22 mouse cellular contexts compared by ENCODE assay signal in genomic region chr14:27076522-27076920, GRCm38 (mm10). TPM values are rescaled to one million over a fixed set of nuclear protein-coding genes. Genes with fewer than 3 reads are reported as not detected.
DNase-seq lines count a peak whose midpoint lies in the region; ATAC-seq and TF ChIP-seq lines count a peak whose summit lies in the region.
"Had no signal": no experiment of that assay in that cellular context is flagged by ENCODE, and none has a peak within 500 bp of the region (broad histone marks: within the 10 kb centered on the region; RNA-seq: fewer than 3 reads in every experiment).

No protein-coding gene starts in this region.

- ATAC-seq in intestine, embryonic 16.5 days, result no peak
- no peak for ATAC-seq in intestine, embryonic 15.5 days
- peak; percentile 74 for ATAC-seq in heart, embryonic 15.5 days (replicated peaks; ENCODE audit: insufficient number of reproducible peaks, insufficient read depth, low FRiP score, low read depth)
- no peak for ATAC-seq in limb, embryonic 14.5 days (ENCODE audit: low FRiP score, low read depth)
- no peak for ATAC-seq in forebrain, embryonic 14.5 days
- ATAC-seq in midbrain, embryonic 14.5 days (ENCODE audit: low FRiP score, low TSS enrichment), result no peak
- ATAC-seq: CD4-positive, CD25-positive, alpha-beta regulatory T cell, adult 4 months had no signal

- 0 out of 2 replicates have a peak overlapping the region, but pooled peaks have one; percentile 10 for H3K27ac ChIP-seq in intestine, embryonic 16.5 days (ENCODE audit: low read length)
- no peak overlapping the region for H3K27ac ChIP-seq in intestine, embryonic 15.5 days
- H3K27ac ChIP-seq in embryonic facial prominence, embryonic 10.5 days (replicated peaks), result peak overlapping the region; percentile 49
- peak overlapping the region; percentile 76 for H3K27ac ChIP-seq in heart, embryonic 15.5 days
- H3K27ac ChIP-seq in limb, embryonic 14.5 days (replicated peaks; ENCODE audit: low read depth, low read length), result peak overlapping the region; percentile 39; the same call in 1 of the 2 replicates
- H3K27ac ChIP-seq in forebrain, embryonic 14.5 days (ENCODE audit: low read depth, low read length), result no peak overlapping the region
- no peak overlapping the region for H3K27ac ChIP-seq in midbrain, embryonic 14.5 days (replicated peaks; ENCODE audit: low read depth, low read length)
- H3K27ac ChIP-seq: forebrain, embryonic 15.5 days; hindbrain, embryonic 12.5 days; lung, embryonic 15.5 days had no signal

- WGBS in intestine, embryonic 16.5 days, result 61% methylated on average over 2 of the region's 2 CpGs
- 58% methylated on average over 2 of the region's 2 CpGs for WGBS in intestine, embryonic 15.5 days
- 83% methylated on average over 2 of the region's 2 CpGs for WGBS in embryonic facial prominence, embryonic 10.5 days
- WGBS in heart, embryonic 15.5 days, result 24% methylated on average over 2 of the region's 2 CpGs
- WGBS in limb, embryonic 14.5 days, result 58% methylated on average over 2 of the region's 2 CpGs
- whole genome bisulfite sequencing in forebrain, embryonic 14.5 days, result 92% methylated on average over 2 of the region's 2 CpGs
- 97% methylated on average over 2 of the region's 2 CpGs for WGBS in midbrain, embryonic 14.5 days

- no peak overlapping the region for H3K9ac ChIP-seq in intestine, embryonic 16.5 days (ENCODE audit: low read depth, low read length)
- no peak overlapping the region for H3K9ac ChIP-seq in intestine, embryonic 15.5 days
- no peak overlapping the region for H3K9ac ChIP-seq in heart, embryonic 15.5 days
- no peak overlapping the region for H3K9ac ChIP-seq in limb, embryonic 14.5 days (ENCODE audit: low read depth, low read length, severe bottlenecking)
- H3K9ac ChIP-seq in forebrain, embryonic 14.5 days (ENCODE audit: low read length), result no peak overlapping the region
- no peak overlapping the region for H3K9ac ChIP-seq in midbrain, embryonic 14.5 days (replicated peaks; ENCODE audit: low read length)
- H3K9ac ChIP-seq: forebrain, embryonic 15.5 days; hindbrain, embryonic 12.5 days; lung, embryonic 15.5 days had no signal

- H3K9me3 ChIP-seq in intestine, embryonic 16.5 days (ENCODE audit: control insufficient read depth, low read length), result no peaks in the 10 kb centered on the region
- H3K9me3 ChIP-seq in intestine, embryonic 15.5 days, result no peaks in the 10 kb centered on the region
- no peaks in the 10 kb centered on the region for H3K9me3 ChIP-seq in embryonic facial prominence, embryonic 10.5 days
- H3K9me3 ChIP-seq in heart, embryonic 15.5 days (replicated peaks), result no peaks in the 10 kb centered on the region
- H3K9me3 ChIP-seq in limb, embryonic 14.5 days (ENCODE audit: control insufficient read depth, low read length), result no peaks in the 10 kb centered on the region
- no peaks in the 10 kb centered on the region for H3K9me3 ChIP-seq in forebrain, embryonic 14.5 days (replicated peaks; ENCODE audit: control insufficient read depth, low read length)
- H3K9me3 ChIP-seq in midbrain, embryonic 14.5 days (ENCODE audit: control insufficient read depth, low read length), result no peaks in the 10 kb centered on the region
- H3K9me3 ChIP-seq: forebrain, embryonic 15.5 days; hindbrain, embryonic 12.5 days; lung, embryonic 15.5 days had no signal

- peaks cover 31% of the 10 kb centered on the region for H3K4me1 ChIP-seq in intestine, embryonic 16.5 days (ENCODE audit: control insufficient read depth, insufficient read depth, low read length)
- H3K4me1 ChIP-seq in intestine, embryonic 15.5 days (replicated peaks), result peaks cover 24% of the 10 kb centered on the region
- peaks cover 71% of the 10 kb centered on the region for H3K4me1 ChIP-seq in embryonic facial prominence, embryonic 10.5 days
- H3K4me1 ChIP-seq in heart, embryonic 15.5 days (replicated peaks), result peaks cover 53% of the 10 kb centered on the region
- H3K4me1 ChIP-seq in limb, embryonic 14.5 days (ENCODE audit: control insufficient read depth, insufficient read depth, low read length), result peaks cover 53% of the 10 kb centered on the region
- H3K4me1 ChIP-seq in forebrain, embryonic 14.5 days (ENCODE audit: control insufficient read depth, insufficient read depth, low read length), result peaks cover 9% of the 10 kb centered on the region
- peaks cover 8% of the 10 kb centered on the region for H3K4me1 ChIP-seq in midbrain, embryonic 14.5 days (ENCODE audit: control insufficient read depth, insufficient read depth, low read length)

- no peak overlapping the region for H3K4me2 ChIP-seq in intestine, embryonic 16.5 days (ENCODE audit: low read depth, low read length)
- no peak overlapping the region for H3K4me2 ChIP-seq in intestine, embryonic 15.5 days (replicated peaks)
- no peak overlapping the region for H3K4me2 ChIP-seq in heart, embryonic 15.5 days
- H3K4me2 ChIP-seq in limb, embryonic 14.5 days (replicated peaks; ENCODE audit: low read depth, low read length, severe bottlenecking), result no peak overlapping the region
- H3K4me2 ChIP-seq in forebrain, embryonic 14.5 days (ENCODE audit: low read length), result no peak overlapping the region
- no peak overlapping the region for H3K4me2 ChIP-seq in midbrain, embryonic 14.5 days (ENCODE audit: low read length)
- H3K4me2 ChIP-seq: forebrain, embryonic 15.5 days; hindbrain, embryonic 12.5 days; lung, embryonic 15.5 days had no signal

- no peaks in the 10 kb centered on the region for H3K36me3 ChIP-seq in intestine, embryonic 16.5 days (ENCODE audit: control insufficient read depth, insufficient read depth, low read length)
- no peaks in the 10 kb centered on the region for H3K36me3 ChIP-seq in intestine, embryonic 15.5 days
- H3K36me3 ChIP-seq in embryonic facial prominence, embryonic 10.5 days (replicated peaks), result peaks cover 41% of the 10 kb centered on the region
- H3K36me3 ChIP-seq in heart, embryonic 15.5 days, result no peaks in the 10 kb centered on the region
- H3K36me3 ChIP-seq in limb, embryonic 14.5 days (ENCODE audit: control insufficient read depth, insufficient read depth, low read length), result peaks cover 11% of the 10 kb centered on the region
- H3K36me3 ChIP-seq in forebrain, embryonic 14.5 days (ENCODE audit: control insufficient read depth, insufficient read depth, low read length), result no peaks in the 10 kb centered on the region
- no peaks in the 10 kb centered on the region for H3K36me3 ChIP-seq in midbrain, embryonic 14.5 days (ENCODE audit: control insufficient read depth, insufficient read depth, low read length)
- H3K36me3 ChIP-seq: forebrain, embryonic 15.5 days; hindbrain, embryonic 12.5 days; lung, embryonic 15.5 days had no signal

- H3K27me3 ChIP-seq in intestine, embryonic 16.5 days (replicated peaks; ENCODE audit: control insufficient read depth, insufficient read depth, low read length), result no peaks in the 10 kb centered on the region
- no peaks in the 10 kb centered on the region for H3K27me3 ChIP-seq in intestine, embryonic 15.5 days (replicated peaks)
- H3K27me3 ChIP-seq in embryonic facial prominence, embryonic 10.5 days (replicated peaks; ENCODE audit: low read depth, poor library complexity, severe bottlenecking), result no peaks in the 10 kb centered on the region
- no peaks in the 10 kb centered on the region for H3K27me3 ChIP-seq in heart, embryonic 15.5 days
- no peaks in the 10 kb centered on the region for H3K27me3 ChIP-seq in limb, embryonic 14.5 days (ENCODE audit: control insufficient read depth, insufficient read depth, low read length)
- no peaks in the 10 kb centered on the region for H3K27me3 ChIP-seq in forebrain, embryonic 14.5 days (replicated peaks; ENCODE audit: control insufficient read depth, insufficient read depth, low read length)
- H3K27me3 ChIP-seq in midbrain, embryonic 14.5 days (ENCODE audit: control insufficient read depth, insufficient read depth, low read length), result no peaks in the 10 kb centered on the region
- H3K27me3 ChIP-seq: forebrain, embryonic 15.5 days; hindbrain, embryonic 12.5 days; lung, embryonic 15.5 days had no signal

- H3K4me3 ChIP-seq in intestine, embryonic 16.5 days (ENCODE audit: low read length), result no peak overlapping the region
- H3K4me3 ChIP-seq in intestine, embryonic 15.5 days (replicated peaks), result no peak overlapping the region
- H3K4me3 ChIP-seq in embryonic facial prominence, embryonic 10.5 days, result no peak overlapping the region
- H3K4me3 ChIP-seq in heart, embryonic 15.5 days, result no peak overlapping the region
- no peak overlapping the region for H3K4me3 ChIP-seq in limb, embryonic 14.5 days (replicated peaks; ENCODE audit: low read length)
- H3K4me3 ChIP-seq in forebrain, embryonic 14.5 days (ENCODE audit: low read depth, low read length), result no peak overlapping the region
- H3K4me3 ChIP-seq in midbrain, embryonic 14.5 days (replicated peaks; ENCODE audit: low read depth, low read length), result no peak overlapping the region
- H3K4me3 ChIP-seq: forebrain, embryonic 15.5 days; hindbrain, embryonic 12.5 days; lung, embryonic 15.5 days had no signal

- TF ChIP-seq POLR2A in limb, embryonic 14.5 days (IDR thresholded peaks at IDR 0.05; ENCODE audit: borderline replicate concordance, extremely low read depth, insufficient read depth, insufficient read length), result no peak

- DNase-seq in embryonic facial prominence, embryonic 10.5 days (ENCODE audit: low spot score), result no peak
- DNase-seq in limb, embryonic 14.5 days (ENCODE audit: low spot score), result no peak
- no peak for DNase-seq in forebrain, embryonic 14.5 days (ENCODE audit: low spot score)
- DNase-seq in layer of hippocampus, adult 9-11 months, result no peak
- no peak for DNase-seq in midbrain, embryonic 14.5 days
- DNase-seq: adrenal gland, postnatal 25 days; cerebellum, adult 9-10 months; gastrocnemius, postnatal 25 days; kidney, adult 11 months; kidney, postnatal 4 days; layer of hippocampus, postnatal 36 days; liver; right cerebral cortex, adult 18-20 months; spleen, adult 18-20 months; thymus, postnatal 4 days had no signal

RNA-seq across cellular contexts. Expression of gene Il17rd, which starts 37.8 kb away (rescaled TPM):
- 1.4 and 1.5 TPM in 2 replicates for polyA plus RNA-seq in intestine, embryonic 16.5 days (2015; fragmentation: Nextera tagmentation; extraction: Ambion mirVana)
- polyA plus RNA-seq in intestine, embryonic 15.5 days (2015; fragmentation: Nextera tagmentation; extraction: Ambion mirVana), result 1.9 and 2.4 TPM in 2 replicates
- polyA plus RNA-seq in embryonic facial prominence, embryonic 10.5 days (2016; fragmentation: Nextera tagmentation; extraction: Ambion mirVana), result 9.6 and 10.1 TPM in 2 replicates
- 1.1 and 1.2 TPM in 2 replicates for polyA plus RNA-seq in heart, embryonic 15.5 days (2015; fragmentation: Nextera tagmentation; extraction: Ambion mirVana)
- polyA plus RNA-seq in limb, embryonic 14.5 days (2012; rRNA removed), result 15.4 and 19.1 TPM in 2 replicates
- polyA plus RNA-seq in limb, embryonic 14.5 days (2014; fragmentation: Nextera tagmentation; extraction: Ambion mirVana), result 6.0 and 9.3 TPM in 2 replicates
- polyA plus RNA-seq in forebrain, embryonic 14.5 days (2014; fragmentation: Nextera tagmentation; extraction: Ambion mirVana), result 1.3 and 1.9 TPM in 2 replicates
- 2.9 and 3.0 TPM in 2 replicates for polyA plus RNA-seq in midbrain, embryonic 14.5 days (2014; fragmentation: Nextera tagmentation; extraction: Ambion mirVana)

RNA-seq across cellular contexts. Expression of gene Arhgef3, which starts 38.2 kb away (rescaled TPM):
- 12.0 and 13.0 TPM in 2 replicates for polyA plus RNA-seq in intestine, embryonic 16.5 days (2015; fragmentation: Nextera tagmentation; extraction: Ambion mirVana)
- 12.7 and 13.9 TPM in 2 replicates for polyA plus RNA-seq in intestine, embryonic 15.5 days (2015; fragmentation: Nextera tagmentation; extraction: Ambion mirVana)
- polyA plus RNA-seq in embryonic facial prominence, embryonic 10.5 days (2016; fragmentation: Nextera tagmentation; extraction: Ambion mirVana), result 3.8 and 4.0 TPM in 2 replicates
- polyA plus RNA-seq in heart, embryonic 15.5 days (2015; fragmentation: Nextera tagmentation; extraction: Ambion mirVana), result 14.7 and 15.4 TPM in 2 replicates
- polyA plus RNA-seq in limb, embryonic 14.5 days (2012; rRNA removed), result 14.3 and 14.8 TPM in 2 replicates
- polyA plus RNA-seq in limb, embryonic 14.5 days (2014; fragmentation: Nextera tagmentation; extraction: Ambion mirVana), result 22.5 and 26.1 TPM in 2 replicates
- polyA plus RNA-seq in forebrain, embryonic 14.5 days (2014; fragmentation: Nextera tagmentation; extraction: Ambion mirVana), result 3.0 and 4.1 TPM in 2 replicates
- 5.3 and 5.5 TPM in 2 replicates for polyA plus RNA-seq in midbrain, embryonic 14.5 days (2014; fragmentation: Nextera tagmentation; extraction: Ambion mirVana)

Comparison
In these comparisons a context has a peak if more than half of its experiments do, and no peak if none do; other contexts are left out.
1. H3K27ac ChIP-seq: peak in intestine, embryonic 16.5 days (single experiment), embryonic facial prominence, embryonic 10.5 days (single experiment), heart, embryonic 15.5 days (single experiment) and limb, embryonic 14.5 days (single experiment); none in intestine, embryonic 15.5 days (single experiment), forebrain, embryonic 14.5 days (single experiment) and midbrain, embryonic 14.5 days (single experiment).